21 mouse cellular contexts compared by ENCODE assay signal in the genomic region with DNA sequence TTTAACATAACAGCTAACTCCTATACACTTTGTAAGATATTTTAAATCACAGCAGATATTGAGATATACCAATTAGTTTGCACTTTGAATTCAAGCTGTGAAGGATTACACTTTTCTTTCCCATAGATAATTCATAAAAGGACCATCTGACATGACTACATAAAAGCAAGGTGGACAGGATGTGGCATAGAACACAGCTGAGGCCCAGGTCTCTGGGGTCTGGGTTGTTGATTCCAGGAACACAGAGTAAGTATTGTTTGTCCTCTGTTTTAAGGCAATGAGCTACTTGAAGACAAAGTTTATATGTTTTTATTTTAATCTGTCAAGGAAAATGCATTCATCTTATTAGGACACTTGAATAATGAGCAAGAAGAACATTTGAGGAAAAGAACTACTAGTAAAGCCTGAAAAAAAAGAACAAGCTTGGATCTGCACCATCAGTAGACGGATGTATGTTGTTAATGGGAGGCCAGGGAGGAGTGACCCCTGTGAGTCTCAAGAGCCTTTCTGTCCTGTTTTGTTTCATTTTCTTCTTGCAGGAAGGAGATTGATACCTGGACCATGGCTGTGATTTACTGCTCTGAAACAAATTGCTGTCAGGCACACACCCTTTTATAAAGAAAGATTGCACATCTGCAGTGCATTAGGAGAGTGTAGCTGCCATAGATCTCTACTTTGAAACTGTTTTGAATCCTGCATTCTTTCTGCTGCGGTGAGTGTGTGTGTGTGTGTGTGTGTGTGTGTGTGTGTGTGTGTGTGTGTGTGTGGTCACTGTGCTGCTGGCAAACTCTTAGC.
DNase-seq lines count a peak whose midpoint lies in the region; ATAC-seq and TF ChIP-seq lines count a peak whose summit lies in the region.
"Had no signal": no experiment of that assay in that cellular context is flagged by ENCODE, and none has a peak within 500 bp of the region (broad histone marks: within the 10 kb centered on the region; RNA-seq: fewer than 3 reads in every experiment).

No protein-coding gene starts in this region.

- no peaks in the 10 kb centered on the region for H3K27me3 ChIP-seq in hindbrain, embryonic 11.5 days (ENCODE audit: control insufficient read depth, insufficient read depth, low read length)
- no peaks in the 10 kb centered on the region for H3K27me3 ChIP-seq in hindbrain, embryonic 16.5 days (replicated peaks; ENCODE audit: control insufficient read depth, insufficient read depth, low read length)
- no peaks in the 10 kb centered on the region for H3K27me3 ChIP-seq in embryonic facial prominence, embryonic 10.5 days (replicated peaks; ENCODE audit: low read depth, poor library complexity, severe bottlenecking)
- H3K27me3 ChIP-seq in limb, embryonic 13.5 days = no peaks in the 10 kb centered on the region
- H3K27me3 ChIP-seq in forebrain, embryonic 13.5 days = no peaks in the 10 kb centered on the region
- H3K27me3 ChIP-seq in forebrain, embryonic 14.5 days (replicated peaks; ENCODE audit: control insufficient read depth, insufficient read depth, low read length) = no peaks in the 10 kb centered on the region
- no peaks in the 10 kb centered on the region for H3K27me3 ChIP-seq in thymus, adult 2 months (ENCODE audit: control insufficient read depth, insufficient read depth, low read length)
- H3K27me3 ChIP-seq: heart, embryonic 13.5 days; limb, embryonic 15.5 days; stomach, embryonic 15.5 days had no signal

- WGBS in hindbrain, embryonic 11.5 days = 50% methylated on average over 2 of the region's 2 CpGs
- WGBS in hindbrain, embryonic 16.5 days = 43% methylated on average over 2 of the region's 2 CpGs
- 29% methylated on average over 2 of the region's 2 CpGs for WGBS in embryonic facial prominence, embryonic 10.5 days
- 13% methylated on average over 2 of the region's 2 CpGs for WGBS in limb, embryonic 13.5 days
- WGBS in forebrain, embryonic 13.5 days = 74% methylated on average over 2 of the region's 2 CpGs
- WGBS in forebrain, embryonic 14.5 days = 78% methylated on average over 2 of the region's 2 CpGs
- WGBS in thymus, adult 2 months = 92% methylated on average over 2 of the region's 2 CpGs

- peak; percentile 66 for ATAC-seq in hindbrain, embryonic 11.5 days (ENCODE audit: low FRiP score)
- no peak for ATAC-seq in hindbrain, embryonic 16.5 days
- ATAC-seq in limb, embryonic 13.5 days (ENCODE audit: low FRiP score, low read depth) = peak; percentile 19; the same call in 1 of the 2 replicates
- no peak for ATAC-seq in forebrain, embryonic 13.5 days
- no peak for ATAC-seq in forebrain, embryonic 14.5 days
- ATAC-seq: forebrain, embryonic 16.5 days; intestine, postnatal 0 days; midbrain, embryonic 16.5 days had no signal

- H3K4me2 ChIP-seq in hindbrain, embryonic 11.5 days (replicated peaks; ENCODE audit: low read depth, low read length) = no peak overlapping the region
- H3K4me2 ChIP-seq in hindbrain, embryonic 16.5 days (ENCODE audit: low read length) = no peak overlapping the region
- H3K4me2 ChIP-seq in limb, embryonic 13.5 days (replicated peaks) = no peak overlapping the region
- no peak overlapping the region for H3K4me2 ChIP-seq in forebrain, embryonic 13.5 days
- H3K4me2 ChIP-seq in forebrain, embryonic 14.5 days (ENCODE audit: low read length) = no peak overlapping the region
- H3K4me2 ChIP-seq: heart, embryonic 13.5 days; limb, embryonic 15.5 days; stomach, embryonic 15.5 days had no signal

- no peaks in the 10 kb centered on the region for H3K4me1 ChIP-seq in hindbrain, embryonic 11.5 days (replicated peaks; ENCODE audit: control insufficient read depth, insufficient read depth, low read length)
- H3K4me1 ChIP-seq in hindbrain, embryonic 16.5 days (ENCODE audit: control insufficient read depth, insufficient read depth, low read depth, low read length) = no peaks in the 10 kb centered on the region
- peaks cover 19% of the 10 kb centered on the region for H3K4me1 ChIP-seq in embryonic facial prominence, embryonic 10.5 days
- peaks cover 3% of the 10 kb centered on the region; the same call in 1 of the 2 replicates for H3K4me1 ChIP-seq in limb, embryonic 13.5 days
- no peaks in the 10 kb centered on the region for H3K4me1 ChIP-seq in forebrain, embryonic 13.5 days
- no peaks in the 10 kb centered on the region for H3K4me1 ChIP-seq in forebrain, embryonic 14.5 days (ENCODE audit: control insufficient read depth, insufficient read depth, low read length)
- no peaks in the 10 kb centered on the region for H3K4me1 ChIP-seq in thymus, adult 2 months (replicated peaks; ENCODE audit: control insufficient read depth, insufficient read depth, low read length)
- H3K4me1 ChIP-seq: heart, embryonic 13.5 days; limb, embryonic 15.5 days; stomach, embryonic 15.5 days had no signal

- no peaks in the 10 kb centered on the region for H3K36me3 ChIP-seq in hindbrain, embryonic 11.5 days (ENCODE audit: control insufficient read depth, insufficient read depth, low read length)
- H3K36me3 ChIP-seq in hindbrain, embryonic 16.5 days (ENCODE audit: control insufficient read depth, insufficient read depth, low read length) = no peaks in the 10 kb centered on the region
- no peaks in the 10 kb centered on the region for H3K36me3 ChIP-seq in embryonic facial prominence, embryonic 10.5 days (replicated peaks)
- no peaks in the 10 kb centered on the region for H3K36me3 ChIP-seq in limb, embryonic 13.5 days
- H3K36me3 ChIP-seq in forebrain, embryonic 13.5 days (ENCODE audit: poor library complexity, severe bottlenecking) = no peaks in the 10 kb centered on the region
- H3K36me3 ChIP-seq in forebrain, embryonic 14.5 days (ENCODE audit: control insufficient read depth, insufficient read depth, low read length) = no peaks in the 10 kb centered on the region
- no peaks in the 10 kb centered on the region for H3K36me3 ChIP-seq in thymus, adult 2 months (ENCODE audit: control insufficient read depth, insufficient read depth, low read length)
- H3K36me3 ChIP-seq: heart, embryonic 13.5 days; limb, embryonic 15.5 days; stomach, embryonic 15.5 days had no signal

- no peak for TF ChIP-seq POLR2A in brain, embryonic 14.5 days (IDR thresholded peaks at IDR 0.05; ENCODE audit: borderline replicate concordance, extremely low read depth, insufficient read depth, insufficient read length, poor library complexity, severe bottlenecking)
- no peak for TF ChIP-seq POLR2A in thymus, adult 2 months (IDR thresholded peaks at IDR 0.05; ENCODE audit: control insufficient read depth, extremely low read depth, insufficient read depth, low read length, poor library complexity)

- peak; percentile 41 for DNase-seq in hindbrain, embryonic 11.5 days (ENCODE audit: low spot score)
- DNase-seq in brain, embryonic 14.5 days (ENCODE audit: low read depth) = peak; percentile 41
- peak; percentile 70 for DNase-seq in embryonic facial prominence, embryonic 10.5 days (ENCODE audit: low spot score)
- no peak for DNase-seq in forebrain, embryonic 14.5 days (ENCODE audit: low spot score)
- DNase-seq in thymus, adult 2 months = no peak
- DNase-seq: adrenal gland, postnatal 14 days; cerebellum, adult 2 months; gastrocnemius, adult 2 months; heart, adult 11 months; heart, postnatal 36 days; kidney, postnatal 10 days; lung, postnatal 36 days had no signal

- no peak for TF ChIP-seq CTCF in brain, embryonic 14.5 days (IDR thresholded peaks at IDR 0.05; ENCODE audit: borderline replicate concordance, extremely low read depth, insufficient read depth, insufficient read length)
- TF ChIP-seq CTCF in thymus, adult 2 months (IDR thresholded peaks at IDR 0.05; ENCODE audit: borderline replicate concordance, control insufficient read depth, extremely low read depth, insufficient read depth, low read length, poor library complexity) = no peak

- H3K9ac ChIP-seq in hindbrain, embryonic 11.5 days (ENCODE audit: low read depth, low read length) = no peak overlapping the region
- H3K9ac ChIP-seq in hindbrain, embryonic 16.5 days (ENCODE audit: low read depth, low read length) = no peak overlapping the region
- H3K9ac ChIP-seq in limb, embryonic 13.5 days = no peak overlapping the region
- H3K9ac ChIP-seq in forebrain, embryonic 13.5 days = no peak overlapping the region
- no peak overlapping the region for H3K9ac ChIP-seq in forebrain, embryonic 14.5 days (ENCODE audit: low read length)
- H3K9ac ChIP-seq: heart, embryonic 13.5 days; limb, embryonic 15.5 days; stomach, embryonic 15.5 days had no signal

- no peak overlapping the region for H3K4me3 ChIP-seq in hindbrain, embryonic 11.5 days (ENCODE audit: low read depth, low read length)
- H3K4me3 ChIP-seq in hindbrain, embryonic 16.5 days (ENCODE audit: low read length) = no peak overlapping the region
- H3K4me3 ChIP-seq in embryonic facial prominence, embryonic 10.5 days = no peak overlapping the region
- no peak overlapping the region for H3K4me3 ChIP-seq in limb, embryonic 13.5 days
- no peak overlapping the region for H3K4me3 ChIP-seq in forebrain, embryonic 13.5 days
- H3K4me3 ChIP-seq in forebrain, embryonic 14.5 days (ENCODE audit: low read depth, low read length) = no peak overlapping the region
- H3K4me3 ChIP-seq in thymus, adult 2 months (ENCODE audit: control insufficient read depth, insufficient read depth, low read length) = no peak overlapping the region
- H3K4me3 ChIP-seq: gastrocnemius, adult 2 months; heart, embryonic 13.5 days; limb, embryonic 15.5 days; stomach, embryonic 15.5 days had no signal

- H3K27ac ChIP-seq in hindbrain, embryonic 11.5 days (ENCODE audit: low read depth, low read length) = no peak overlapping the region
- H3K27ac ChIP-seq in hindbrain, embryonic 16.5 days (ENCODE audit: low read depth, low read length) = no peak overlapping the region
- no peak overlapping the region for H3K27ac ChIP-seq in embryonic facial prominence, embryonic 10.5 days (replicated peaks)
- H3K27ac ChIP-seq in limb, embryonic 13.5 days = no peak overlapping the region
- no peak overlapping the region for H3K27ac ChIP-seq in forebrain, embryonic 13.5 days
- H3K27ac ChIP-seq in forebrain, embryonic 14.5 days (ENCODE audit: low read depth, low read length) = no peak overlapping the region
- H3K27ac ChIP-seq in thymus, adult 2 months (ENCODE audit: control insufficient read depth, insufficient read depth, low read length) = no peak overlapping the region
- H3K27ac ChIP-seq: gastrocnemius, adult 2 months; heart, embryonic 13.5 days; limb, embryonic 15.5 days; stomach, embryonic 15.5 days had no signal

- no peaks in the 10 kb centered on the region for H3K9me3 ChIP-seq in hindbrain, embryonic 11.5 days (ENCODE audit: control insufficient read depth, low read length)
- H3K9me3 ChIP-seq in hindbrain, embryonic 16.5 days (ENCODE audit: control insufficient read depth, low read length) = no peaks in the 10 kb centered on the region
- no peaks in the 10 kb centered on the region for H3K9me3 ChIP-seq in embryonic facial prominence, embryonic 10.5 days
- no peaks in the 10 kb centered on the region for H3K9me3 ChIP-seq in limb, embryonic 13.5 days
- H3K9me3 ChIP-seq in forebrain, embryonic 13.5 days (replicated peaks) = no peaks in the 10 kb centered on the region
- no peaks in the 10 kb centered on the region for H3K9me3 ChIP-seq in forebrain, embryonic 14.5 days (replicated peaks; ENCODE audit: control insufficient read depth, low read length)
- H3K9me3 ChIP-seq: heart, embryonic 13.5 days; limb, embryonic 15.5 days; stomach, embryonic 15.5 days had no signal

Comparison
In these comparisons a context has a peak if more than half of its experiments do, and no peak if none do; other contexts are left out.
1. ATAC-seq: peak in hindbrain, embryonic 11.5 days (single experiment) and limb, embryonic 13.5 days (single experiment); none in hindbrain, embryonic 16.5 days (single experiment), forebrain, embryonic 13.5 days (single experiment) and forebrain, embryonic 14.5 days (single experiment).
2. DNase-seq: peak in hindbrain, embryonic 11.5 days (single experiment), brain, embryonic 14.5 days (single experiment) and embryonic facial prominence, embryonic 10.5 days (single experiment); none in forebrain, embryonic 14.5 days (single experiment) and thymus, adult 2 months (single experiment).